In genomic region chr9:88262461-88262860, GRCm38 (mm10) we compare ENCODE assay signal across 25 mouse cellular contexts.
"Had no signal": no experiment of that assay in that cellular context is flagged by ENCODE, and none has a peak within 500 bp of the region (broad histone marks: within the 10 kb centered on the region; RNA-seq: fewer than 3 reads in every experiment).

No protein-coding gene starts in this region.

- H3K36me3 ChIP-seq: forebrain, embryonic 15.5 days; heart, embryonic 13.5 days; heart, embryonic 15.5 days; hindbrain, embryonic 13.5 days; hindbrain, embryonic 15.5 days; kidney, embryonic 15.5 days; limb, embryonic 10.5 days; limb, embryonic 12.5 days; liver, embryonic 13.5 days; liver, embryonic 15.5 days had no signal

- ATAC-seq: forebrain, embryonic 15.5 days; forebrain, postnatal 0 days; hindbrain, postnatal 0 days had no signal

- H3K4me2 ChIP-seq: forebrain, embryonic 15.5 days; heart, embryonic 11.5 days; heart, embryonic 13.5 days; heart, embryonic 15.5 days; hindbrain, embryonic 13.5 days; hindbrain, embryonic 15.5 days; kidney, embryonic 15.5 days; limb, embryonic 12.5 days; liver, embryonic 11.5 days; liver, embryonic 13.5 days; liver, embryonic 15.5 days had no signal

- H3K4me3 ChIP-seq: forebrain, embryonic 15.5 days; heart, adult 2 months; heart, embryonic 13.5 days; heart, embryonic 15.5 days; hindbrain, embryonic 13.5 days; hindbrain, embryonic 15.5 days; kidney, embryonic 15.5 days; layer of hippocampus, adult 2 months; left cerebral cortex, adult 2 months; limb, embryonic 10.5 days; limb, embryonic 12.5 days; liver, embryonic 13.5 days; liver, embryonic 15.5 days had no signal

- H3K9me3 ChIP-seq: forebrain, embryonic 15.5 days; heart, embryonic 13.5 days; heart, embryonic 15.5 days; hindbrain, embryonic 13.5 days; hindbrain, embryonic 15.5 days; kidney, embryonic 15.5 days; limb, embryonic 10.5 days; limb, embryonic 12.5 days; liver, embryonic 13.5 days; liver, embryonic 15.5 days had no signal

- H3K9ac ChIP-seq: forebrain, embryonic 15.5 days; forebrain, postnatal 0 days; heart, embryonic 13.5 days; heart, embryonic 15.5 days; hindbrain, embryonic 13.5 days; hindbrain, embryonic 15.5 days; kidney, embryonic 15.5 days; limb, embryonic 12.5 days; liver, embryonic 13.5 days; liver, embryonic 15.5 days had no signal

- H3K27ac ChIP-seq: forebrain, embryonic 15.5 days; heart, adult 2 months; heart, embryonic 13.5 days; heart, embryonic 15.5 days; hindbrain, embryonic 13.5 days; hindbrain, embryonic 15.5 days; hindbrain, postnatal 0 days; kidney, embryonic 15.5 days; layer of hippocampus, adult 2 months; left cerebral cortex, adult 2 months; limb, embryonic 10.5 days; limb, embryonic 12.5 days; liver, embryonic 13.5 days; liver, embryonic 15.5 days had no signal

- H3K4me1 ChIP-seq: forebrain, embryonic 15.5 days; heart, embryonic 15.5 days; hindbrain, embryonic 13.5 days; hindbrain, embryonic 15.5 days; kidney, embryonic 15.5 days; limb, embryonic 10.5 days; limb, embryonic 12.5 days; liver, embryonic 13.5 days; liver, embryonic 15.5 days had no signal

- H3K27me3 ChIP-seq: forebrain, embryonic 15.5 days; heart, embryonic 13.5 days; heart, embryonic 15.5 days; hindbrain, embryonic 13.5 days; hindbrain, embryonic 15.5 days; kidney, embryonic 15.5 days; limb, embryonic 12.5 days; liver, embryonic 13.5 days; liver, embryonic 15.5 days had no signal

- DNase-seq: forebrain, postnatal 0 days; gastrocnemius, postnatal 14 days; gastrocnemius, postnatal 36 days; heart, adult 2 months; heart, postnatal 14 days; heart, postnatal 36 days; kidney, adult 18-20 months; kidney, postnatal 10 days; kidney, postnatal 4 days; liver; liver, embryonic 13.5 days had no signal
